Mouse (Mus musculus) midbrain, embryonic 14.5 days (tissue): ENCODE measurements at regions not wholly inside any gene's neighbourhood (a gene's known extent, or its start where the extent isn't known, plus 50 kb on each side); places are given as distances from the start of the nearest gene placed in this dataset.

Experiments
- ATAC-seq: fragments of 200-750 bp; cut with Nextera tagmentation; 2 replicates; pipeline ENCODE4 v1.8.0; 2017; ENCODE audit warnings: moderate number of reproducible peaks, moderate library complexity; ENCODE audit not compliant: low FRiP score, low TSS enrichment
- DNase-seq: peaks from one replicate; pipeline ENCODE4 v3.0.0-alpha.2; 2015
- H3K27ac ChIP-seq: fragments of 300-500 bp; sonication (generic); replicated peaks from 2 replicates; pipeline ENCODE4 v1.5.1; 2014; ENCODE audit warnings: mild to moderate bottlenecking, low read depth, low read length, moderate library complexity
- H3K27me3 ChIP-seq: fragments of 300-500 bp; sonication (generic); 2 replicates; pipeline ENCODE4 v1.6.1; 2014; ENCODE audit warnings: low read length, control low read depth, mixed read lengths; ENCODE audit not compliant: control insufficient read depth, insufficient read depth
- H3K36me3 ChIP-seq: fragments of 300-500 bp; sonication (generic); 2 replicates; pipeline ENCODE4 v1.6.1; 2014; ENCODE audit warnings: low read length, control low read depth; ENCODE audit not compliant: control insufficient read depth, insufficient read depth
- H3K4me1 ChIP-seq: fragments of 300-500 bp; sonication (generic); 2 replicates; pipeline ENCODE4 v1.6.1; 2014; ENCODE audit warnings: mild to moderate bottlenecking, antibody characterized with exemption, low read length, control low read depth; ENCODE audit not compliant: control insufficient read depth, insufficient read depth
- H3K4me2 ChIP-seq: fragments of 300-500 bp; sonication (generic); 2 replicates; pipeline ENCODE4 v1.6.1; 2014; ENCODE audit warnings: mild to moderate bottlenecking, low read length, moderate library complexity
- H3K4me3 ChIP-seq: fragments of 300-500 bp; sonication (generic); replicated peaks from 2 replicates; pipeline ENCODE4 v1.5.1; 2014; ENCODE audit warnings: low read depth, low read length
- H3K9ac ChIP-seq: fragments of 300-500 bp; sonication (generic); replicated peaks from 2 replicates; pipeline ENCODE4 v1.6.1; 2014; ENCODE audit warnings: mild to moderate bottlenecking, low read length, moderate library complexity
- H3K9me3 ChIP-seq: fragments of 300-500 bp; sonication (generic); 2 replicates; pipeline ENCODE4 v1.6.1; 2016; ENCODE audit warnings: low read length, control low read depth, mixed read lengths; ENCODE audit not compliant: control insufficient read depth
- WGBS: fragments of 180-500 bp; shearing (Covaris S2); extraction: QIAGEN DNeasy Blood & Tissue Kit; methylation state at CpG from one replicate; pipeline ENCODE4 v1.1.7; 2014; 5-methylcytosine and 5-hydroxymethylcytosine counted together

DNA sequence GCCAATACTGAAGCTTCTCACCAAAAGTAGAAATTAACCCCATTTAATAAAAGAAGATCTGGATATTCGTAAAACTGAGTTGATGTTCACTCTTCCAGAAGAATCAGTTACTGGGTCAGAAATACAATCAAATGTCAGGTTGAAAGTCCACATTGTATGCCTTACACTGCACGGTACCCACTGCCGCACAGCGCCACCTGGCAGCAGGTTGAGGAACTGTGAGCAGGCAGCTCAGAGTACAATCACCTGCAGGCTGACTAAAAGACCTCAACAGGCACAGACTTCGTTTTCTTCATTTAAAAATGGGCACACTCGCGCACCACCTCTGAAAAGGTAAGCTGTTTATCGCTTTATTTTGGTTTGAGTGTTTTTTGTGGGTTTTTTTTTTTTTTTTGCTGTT is 341.8 kb upstream of the Mms22l start:
- peak; percentile 69; the same call in 1 of the 2 replicates for ATAC-seq
- no peaks in the 10 kb centered on the region for H3K4me1 ChIP-seq
- no peak overlapping the region for H3K27ac ChIP-seq
- H3K4me3 ChIP-seq = no peak overlapping the region
- no peak overlapping the region for H3K4me2 ChIP-seq
- H3K9ac ChIP-seq = no peak overlapping the region
- no peaks in the 10 kb centered on the region for H3K9me3 ChIP-seq
- 20% methylated on average over 8 of the region's 8 CpGs for WGBS
- peak; percentile 82 for DNase-seq
- no peaks in the 10 kb centered on the region for H3K27me3 ChIP-seq
- no peaks in the 10 kb centered on the region for H3K36me3 ChIP-seq

DNA sequence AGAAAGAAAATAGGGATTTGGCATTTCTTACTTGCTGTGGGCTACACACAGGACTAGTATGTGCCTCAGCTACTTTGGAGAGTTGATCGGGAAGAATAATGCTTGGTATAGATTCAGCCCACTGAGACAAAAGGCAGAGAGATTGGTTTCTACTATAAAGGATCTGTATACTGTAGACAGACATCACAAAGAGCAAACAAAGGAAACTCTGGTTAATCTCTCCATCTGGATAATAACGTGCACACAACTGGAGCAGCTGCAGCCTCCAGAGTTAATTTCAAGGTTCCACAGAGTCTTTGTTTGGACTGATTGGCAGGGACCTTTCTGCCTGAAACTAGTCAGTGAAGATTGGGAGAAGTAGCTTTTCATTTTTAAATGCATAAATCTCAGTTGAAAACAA is 322.5 kb upstream of the Mms22l start:
- H3K4me2 ChIP-seq = no peak overlapping the region
- no peaks in the 10 kb centered on the region; the same call in 1 of the 2 replicates for H3K9me3 ChIP-seq
- no peak overlapping the region for H3K4me3 ChIP-seq
- WGBS = 14% methylated on average over 2 of the region's 2 CpGs
- no peaks in the 10 kb centered on the region for H3K36me3 ChIP-seq
- no peaks in the 10 kb centered on the region for H3K4me1 ChIP-seq
- DNase-seq = no peak
- no peaks in the 10 kb centered on the region for H3K27me3 ChIP-seq
- no peak overlapping the region for H3K9ac ChIP-seq
- H3K27ac ChIP-seq = no peak overlapping the region
- ATAC-seq = no peak

DNA sequence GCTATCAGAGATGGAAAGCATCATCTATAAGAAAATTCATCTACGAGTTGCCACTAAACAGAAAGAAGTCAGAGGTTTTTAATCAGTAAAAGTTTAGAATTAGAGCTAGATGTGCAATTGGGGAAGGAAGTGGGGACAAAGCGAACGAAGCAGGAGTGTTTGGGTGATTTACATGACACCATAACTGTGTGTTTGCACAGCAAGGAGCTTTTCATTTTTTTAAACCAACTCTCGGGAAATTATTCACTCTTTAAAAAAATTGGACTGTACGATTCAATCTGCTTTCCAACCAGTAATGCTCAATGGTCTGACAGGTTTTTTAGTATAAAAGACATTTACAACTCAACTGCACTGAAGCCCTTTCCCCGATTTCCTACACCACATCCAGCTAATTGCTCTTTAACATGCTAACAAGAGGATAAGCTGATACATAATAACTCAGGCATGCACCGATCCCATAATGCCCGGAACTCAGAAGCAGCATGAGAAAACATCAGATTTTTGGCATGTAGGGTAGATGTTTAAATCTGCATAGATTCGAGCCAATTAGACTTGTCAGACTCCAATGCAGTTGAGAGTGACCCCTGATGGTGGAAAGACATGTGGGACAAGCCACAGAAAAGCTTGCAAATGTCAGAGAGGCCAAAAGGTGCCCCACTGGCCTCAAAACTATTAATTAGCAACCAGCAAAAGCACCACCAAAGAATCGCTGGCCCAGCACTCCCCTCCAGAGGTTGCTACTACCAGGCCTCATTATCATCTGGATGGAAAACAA is 282.8 kb upstream of the Mms22l start:
- Histone ChIP-seq H3K27me3 (no peaks in the 10 kb centered on the region), H3K36me3 (no peaks in the 10 kb centered on the region), H3K9me3 (no peaks in the 10 kb centered on the region), H3K4me1 (peaks cover 6% of the 10 kb centered on the region; the same call in 1 of the 2 replicates), H3K9ac (no peak overlapping the region), H3K27ac (no peak overlapping the region), H3K4me3 (no peak overlapping the region), H3K4me2 (no peak overlapping the region)
- DNase-seq (peak; percentile 41), ATAC-seq (no peak; the same call in 1 of the 2 replicates)
- WGBS = 49% methylated on average over 10 of the region's 10 CpGs

DNA sequence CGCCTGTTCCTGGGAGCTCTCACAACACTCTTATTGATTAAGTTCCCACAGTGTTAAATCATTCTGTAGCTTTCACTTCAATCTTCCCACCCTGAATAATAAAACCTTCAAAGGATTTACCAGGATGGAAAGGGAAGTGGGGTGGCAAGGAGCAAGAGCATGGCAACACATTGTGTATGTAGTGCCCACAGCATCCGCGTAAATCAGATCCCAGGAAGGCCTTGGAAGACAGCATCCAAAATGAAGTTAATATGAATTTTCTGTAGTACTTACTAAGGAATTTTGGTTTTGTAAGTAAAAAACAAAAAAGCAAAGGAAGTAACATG is 282.3 kb upstream of the Mms22l start:
- Histone ChIP-seq H3K27ac (no peak overlapping the region), H3K36me3 (no peaks in the 10 kb centered on the region), H3K4me2 (no peak overlapping the region), H3K9ac (no peak overlapping the region), H3K27me3 (no peaks in the 10 kb centered on the region), H3K4me1 (peaks cover 7% of the 10 kb centered on the region; the same call in 1 of the 2 replicates), H3K4me3 (no peak overlapping the region), H3K9me3 (no peaks in the 10 kb centered on the region)
- ATAC-seq (no peak), DNase-seq (no peak)
- WGBS = 58% methylated on average over 3 of the region's 3 CpGs

DNA sequence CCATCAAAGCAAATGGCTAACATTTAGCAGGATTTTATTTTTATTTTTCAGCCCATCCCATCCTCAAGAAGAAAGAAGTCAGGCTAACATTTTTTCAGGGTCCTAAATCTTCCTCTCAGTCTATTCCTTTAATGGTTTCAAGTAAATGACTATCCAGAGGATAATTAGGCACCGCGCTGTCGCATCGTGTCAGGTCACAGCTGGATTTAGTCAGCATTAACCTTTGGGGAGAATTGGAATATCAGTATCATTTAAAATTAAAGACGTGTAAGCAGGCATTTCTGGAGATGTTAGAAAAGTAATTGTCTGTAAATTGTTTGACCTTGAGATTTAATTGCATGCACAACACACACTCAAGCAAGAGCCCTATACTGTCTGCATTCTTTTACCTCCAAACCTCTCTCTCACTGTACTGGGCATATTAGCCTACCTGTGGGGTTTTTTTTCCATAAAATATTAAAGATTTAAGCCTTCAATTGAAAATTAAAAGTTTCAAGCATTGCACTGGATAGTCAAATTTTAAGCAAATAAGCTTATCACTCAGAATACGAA is 277.8 kb upstream of the Mms22l start:
- DNase-seq = peak; percentile 38
- H3K27me3 ChIP-seq = no peaks in the 10 kb centered on the region
- H3K4me2 ChIP-seq = no peak overlapping the region
- no peaks in the 10 kb centered on the region for H3K9me3 ChIP-seq
- H3K9ac ChIP-seq = no peak overlapping the region
- no peaks in the 10 kb centered on the region for H3K36me3 ChIP-seq
- H3K4me3 ChIP-seq = no peak overlapping the region
- peaks cover 7% of the 10 kb centered on the region; the same call in 1 of the 2 replicates for H3K4me1 ChIP-seq
- ATAC-seq = no peak
- H3K27ac ChIP-seq = no peak overlapping the region
- 30% methylated on average over 6 of the region's 6 CpGs for WGBS

DNA sequence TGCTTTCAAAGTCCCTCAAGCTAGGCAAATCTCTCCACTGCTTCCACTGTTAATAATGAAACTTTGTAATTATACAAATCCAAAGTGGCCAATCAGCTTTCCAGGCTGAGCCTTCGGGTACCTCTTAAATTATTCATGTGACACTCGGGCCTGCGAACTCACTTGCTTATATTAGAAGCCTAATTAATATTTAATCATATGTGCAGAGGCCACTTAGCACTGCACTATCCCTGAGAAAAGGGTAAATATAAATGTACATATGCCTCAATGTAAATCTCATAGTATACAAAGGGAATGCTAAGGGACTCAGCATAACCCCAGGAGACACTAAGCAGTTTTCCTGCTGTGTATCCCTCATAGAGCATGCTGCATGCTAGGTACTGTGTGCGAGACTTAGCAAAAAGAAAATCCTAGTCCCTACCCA is 277.2 kb upstream of the Mms22l start:
- H3K4me2 ChIP-seq = no peak overlapping the region
- DNase-seq (peak; percentile 67), ATAC-seq (peak; percentile 83)
- no peaks in the 10 kb centered on the region for H3K9me3 ChIP-seq
- WGBS = 18% methylated on average over 4 of the region's 4 CpGs
- H3K4me3 ChIP-seq = no peak overlapping the region
- H3K27ac ChIP-seq = no peak overlapping the region
- H3K9ac ChIP-seq = no peak overlapping the region
- no peaks in the 10 kb centered on the region for H3K27me3 ChIP-seq
- H3K36me3 ChIP-seq = no peaks in the 10 kb centered on the region
- H3K4me1 ChIP-seq = peaks cover 7% of the 10 kb centered on the region; the same call in 1 of the 2 replicates

DNA sequence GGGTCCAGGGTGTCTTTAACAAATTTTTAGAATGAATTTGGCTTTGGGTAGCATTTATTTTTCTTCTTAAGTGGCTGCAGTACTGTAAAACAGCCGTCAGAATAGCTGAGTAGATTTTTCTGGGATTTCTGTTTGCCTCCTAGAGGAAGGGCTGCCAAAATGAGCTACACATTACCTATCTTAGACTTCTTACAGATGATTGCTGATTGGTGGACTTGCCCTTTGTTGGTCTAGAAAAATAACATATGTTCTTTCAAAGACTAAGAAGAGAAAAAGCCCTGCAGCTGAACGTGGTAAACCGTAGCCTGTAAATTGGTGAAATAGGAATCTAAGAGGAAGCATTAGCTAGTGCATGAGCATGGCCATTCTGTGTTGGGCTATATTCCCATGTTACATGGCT is 276.7 kb upstream of the Mms22l start:
- H3K9me3 ChIP-seq = no peaks in the 10 kb centered on the region
- DNase-seq (peak; percentile 11), ATAC-seq (no peak)
- no peaks in the 10 kb centered on the region for H3K36me3 ChIP-seq
- H3K27ac ChIP-seq = no peak overlapping the region; the same call in 1 of the 2 replicates
- H3K27me3 ChIP-seq = no peaks in the 10 kb centered on the region
- H3K9ac ChIP-seq = no peak overlapping the region
- peaks cover 7% of the 10 kb centered on the region; the same call in 1 of the 2 replicates for H3K4me1 ChIP-seq
- 76% methylated on average over 3 of the region's 3 CpGs for WGBS
- H3K4me2 ChIP-seq = no peak overlapping the region
- no peak overlapping the region for H3K4me3 ChIP-seq

DNA sequence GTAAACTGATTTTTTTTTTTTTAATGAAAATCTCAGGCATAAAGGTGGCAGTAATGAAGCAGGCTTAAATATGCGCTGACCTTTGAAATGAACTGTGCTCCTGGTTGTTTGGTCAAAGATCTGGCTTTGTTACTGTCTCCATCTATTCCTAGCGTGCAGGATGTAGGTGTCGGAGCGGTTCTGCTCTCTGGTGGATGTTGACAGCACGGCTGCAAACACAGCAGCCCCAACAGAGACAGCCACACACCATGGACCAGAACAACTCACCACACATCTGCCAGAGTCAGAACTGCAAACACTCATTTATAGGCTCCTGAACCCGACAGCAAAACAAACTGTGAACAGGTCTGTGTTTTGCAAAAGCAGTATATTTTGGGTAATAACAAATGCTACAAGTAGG is 251.1 kb upstream of the Mms22l start:
- Histone ChIP-seq H3K27me3 (no peaks in the 10 kb centered on the region), H3K27ac (no peak overlapping the region), H3K9ac (no peak overlapping the region), H3K36me3 (no peaks in the 10 kb centered on the region), H3K4me3 (no peak overlapping the region), H3K4me1 (no peaks in the 10 kb centered on the region; the same call in 1 of the 2 replicates), H3K9me3 (no peaks in the 10 kb centered on the region), H3K4me2 (no peak overlapping the region)
- ATAC-seq = 0 out of 2 replicates have a peak, but pooled peaks have one; percentile 53
- DNase-seq = peak; percentile 47
- WGBS = 38% methylated on average over 6 of the region's 6 CpGs
